Mouse (Mus musculus) kidney, adult 2 months (tissue): ENCODE results near the gene Fxyd4.

Experiments used
- CTCF ChIP-seq: fragments of 200-500 bp; conservative IDR thresholded peaks from 2 replicates; pipeline ENCODE4 v1.5.1; 2011; ENCODE audit warnings: low read depth, mild to moderate bottlenecking, control low read depth, low read length, moderate library complexity, mixed read lengths; ENCODE audit not compliant: insufficient read depth, insufficient read length
- POLR2A ChIP-seq: fragments of 200-500 bp; IDR thresholded peaks from one replicate; pipeline ENCODE4 v1.6.1; 2011; ENCODE audit warnings: low read depth, low read length, control low read depth

DNA sequence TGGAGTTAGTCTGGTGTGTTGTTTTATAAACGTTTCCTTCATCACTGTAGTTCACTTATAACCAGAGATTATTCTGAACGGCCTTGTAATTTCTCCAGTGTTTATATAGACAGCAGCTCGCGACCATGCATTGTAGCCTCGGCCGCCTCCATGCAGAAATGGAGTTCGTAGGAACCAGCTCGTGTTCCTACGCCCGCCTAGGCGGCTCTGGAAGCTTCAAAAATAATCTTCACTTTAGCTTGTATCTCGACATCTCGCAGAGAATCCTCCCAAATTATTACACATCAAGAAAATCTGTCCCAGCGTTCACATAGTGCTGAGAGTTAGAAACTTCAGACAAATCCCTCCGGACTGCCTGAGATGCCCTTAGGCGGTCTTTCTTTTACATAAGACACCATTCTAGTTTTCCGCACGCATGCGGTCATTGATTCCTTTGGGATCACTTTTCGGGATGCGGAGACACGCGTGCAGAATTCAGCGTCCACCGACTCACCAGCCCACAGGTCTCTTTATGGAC lies 31.4 kb downstream of the Fxyd4 start:
- TF ChIP-seq POLR2A = no peak
- no peak for TF ChIP-seq CTCF
